Mouse (Mus musculus) G1E (cell line): ENCODE data around the gene Rcan3. TPM values are rescaled to one million over a fixed set of nuclear protein-coding genes. Genes with fewer than 3 reads are reported as not detected.

Experiments used
- ATAC-seq: 2 replicates; pipeline ENCODE4 v1.8.0; 2016; ENCODE audit warnings: mild to moderate bottlenecking; ENCODE audit not compliant: insufficient number of reproducible peaks, poor library complexity, low FRiP score, severe bottlenecking; ENCODE audit errors: extremely low read depth
- DNase-seq: peaks from one replicate; pipeline ENCODE4 v3.0.0; 2012; ENCODE audit warnings: low spot score
- H3K27me3 ChIP-seq: 2 replicates; pipeline ENCODE4 v1.6.1; 2012; ENCODE audit warnings: mild to moderate bottlenecking, low read length, inconsistent platforms; ENCODE audit not compliant: insufficient read depth
- H3K36me3 ChIP-seq: replicated peaks from 2 replicates; pipeline ENCODE3; 2012; ENCODE audit warnings: mild to moderate bottlenecking, inconsistent platforms
- H3K4me1 ChIP-seq: 2 replicates; pipeline ENCODE4 v1.6.1; 2012; ENCODE audit warnings: low read depth, low read length, inconsistent platforms, mixed read lengths; ENCODE audit not compliant: insufficient read depth
- H3K4me3 ChIP-seq: 2 replicates; pipeline ENCODE4 v1.5.1; 2012; ENCODE audit warnings: low read depth, mild to moderate bottlenecking, inconsistent platforms, low read length, moderate library complexity, mixed read lengths
- H3K9me3 ChIP-seq: replicated peaks from 2 replicates; pipeline ENCODE4 v1.6.1; 2012; ENCODE audit warnings: inconsistent platforms
- CTCF ChIP-seq: IDR thresholded peaks from 2 replicates; pipeline ENCODE4 v1.5.1; 2012; ENCODE audit warnings: low read depth, low read length, inconsistent platforms, mixed read lengths
- GATA1 ChIP-seq: IDR thresholded peaks from 2 replicates; pipeline ENCODE4 v1.6.1; 2012; ENCODE audit warnings: borderline replicate concordance, low read length, inconsistent platforms, mixed read lengths
- GATA2 ChIP-seq: IDR thresholded peaks from 2 replicates; pipeline ENCODE4 v1.6.1; 2012; ENCODE audit warnings: low read depth, low read length, inconsistent platforms, borderline replicate concordance
- POLR2AphosphoS5 ChIP-seq: IDR thresholded peaks from 2 replicates; pipeline ENCODE4 v1.6.1; 2012; ENCODE audit warnings: low read depth, low read length, inconsistent platforms; ENCODE audit not compliant: insufficient replicate concordance
- TAL1 ChIP-seq: conservative IDR thresholded peaks from 2 replicates; pipeline ENCODE4 v1.6.1; 2012; ENCODE audit warnings: low read depth, low read length, inconsistent platforms, mixed read lengths
- polyA plus RNA-seq: library from polyadenylated mRNA; stranded (reverse); fragments of >175 nt; gene quantifications from 2 replicates; pipeline ENCODE4 v1.2.3, GENCODE M21; 2012
- total RNA-seq, 2 experiments: library from RNA; stranded (forward) in 1 of 2; stranded (reverse) in 1 of 2; fragments of 200-1000 nt in 1 of 2; fragments of >200 nt in 1 of 2; fragmentation: Nextera tagmentation in 1 of 2; gene quantifications; 2 replicates each; pipeline ENCODE4 v1.2.3; 2014 to 2017

Rcan3 gene
- total and polyA plus RNA-seq, 3 experiments: 8.6 to 20.1 (median 13.2) TPM

- TF ChIP-seq CTCF (no peak), TAL1 (no peak), GATA1 (no peak), GATA2 (no peak), POLR2AphosphoS5 (no peak)
These were observed 739 bp upstream of the Rcan3 start for GRCm38 (mm10) chr4:135434395-135434789.

GRCm38 (mm10) chr4:135433086-135433442 lies 589 bp downstream of the Rcan3 start:
- Histone ChIP-seq H3K4me3 (peak overlapping the region; percentile 79), H3K4me1 (peaks cover 41% of the 10 kb centered on the region), H3K27me3 (no peaks in the 10 kb centered on the region), H3K36me3 (no peaks in the 10 kb centered on the region), H3K9me3 (no peaks in the 10 kb centered on the region)
- TF ChIP-seq POLR2AphosphoS5 (no peak), CTCF (no peak), GATA1 (no peak), TAL1 (no peak), GATA2 (no peak)
- DNase-seq (peak; percentile 18), ATAC-seq (no peak)

More at GRCm38 (mm10) chr4:135434395-135434789, 739 bp upstream of the Rcan3 start:
- H3K27me3 ChIP-seq: no peaks in the 10 kb centered on the region
- ATAC-seq (no peak), DNase-seq (no peak)
- H3K9me3 ChIP-seq: no peaks in the 10 kb centered on the region
- no peaks in the 10 kb centered on the region for H3K36me3 ChIP-seq
- H3K4me1 ChIP-seq: peaks cover 40% of the 10 kb centered on the region
- H3K4me3 ChIP-seq: peak overlapping the region; percentile 79

- ATAC-seq (no peak), DNase-seq (no peak)
- Histone ChIP-seq H3K27me3 (no peaks in the 10 kb centered on the region), H3K36me3 (peaks cover 2% of the 10 kb centered on the region), H3K4me1 (peaks cover 30% of the 10 kb centered on the region), H3K4me3 (no peak overlapping the region), H3K9me3 (no peaks in the 10 kb centered on the region)
- no peak for TF ChIP-seq POLR2AphosphoS5
- TF ChIP-seq GATA1: no peak
- TF ChIP-seq CTCF: no peak
- TF ChIP-seq GATA2: no peak
- TF ChIP-seq TAL1: no peak
These were observed 3.5 kb downstream of the Rcan3 start for GRCm38 (mm10) chr4:135429990-135430760.

GRCm38 (mm10) chr4:135429383-135429782 lies 4.3 kb downstream of the Rcan3 start:
- no peak for ATAC-seq
- H3K4me3 ChIP-seq: no peak overlapping the region
- TF ChIP-seq TAL1: no peak
- TF ChIP-seq GATA2: no peak
- TF ChIP-seq POLR2AphosphoS5: no peak

GRCm38 (mm10) chr4:135426587-135426986 lies 7.1 kb downstream of the Rcan3 start:
- Histone ChIP-seq H3K4me3 (no peak overlapping the region), H3K36me3 (peaks cover 22% of the 10 kb centered on the region), H3K9me3 (no peaks in the 10 kb centered on the region), H3K4me1 (peaks cover 12% of the 10 kb centered on the region), H3K27me3 (no peaks in the 10 kb centered on the region)
- no peak for TF ChIP-seq GATA1
- no peak for TF ChIP-seq POLR2AphosphoS5
- TF ChIP-seq CTCF: no peak
- TF ChIP-seq GATA2: no peak
- TF ChIP-seq TAL1: no peak
- no peak for DNase-seq
- no peak for ATAC-seq

More at GRCm38 (mm10) chr4:135429383-135429782, 4.3 kb downstream of the Rcan3 start:
- no peak for DNase-seq
- Histone ChIP-seq H3K4me1 (peaks cover 26% of the 10 kb centered on the region), H3K9me3 (no peaks in the 10 kb centered on the region), H3K27me3 (no peaks in the 10 kb centered on the region), H3K36me3 (peaks cover 8% of the 10 kb centered on the region)

GRCm38 (mm10) chr4:135425625-135426024 lies 8.0 kb downstream of the Rcan3 start:
- no peak for ATAC-seq
- Histone ChIP-seq H3K4me1 (peaks cover 12% of the 10 kb centered on the region), H3K36me3 (peaks cover 29% of the 10 kb centered on the region), H3K4me3 (no peak overlapping the region), H3K27me3 (no peaks in the 10 kb centered on the region), H3K9me3 (no peaks in the 10 kb centered on the region)
- TF ChIP-seq GATA1 (no peak), TAL1 (no peak), POLR2AphosphoS5 (no peak), GATA2 (no peak), CTCF (no peak)
- no peak for DNase-seq

- ATAC-seq: no peak
- H3K36me3 ChIP-seq: peaks cover 66% of the 10 kb centered on the region
These were observed 12.7 kb downstream of the Rcan3 start for GRCm38 (mm10) chr4:135420961-135421360.

More at GRCm38 (mm10) chr4:135420961-135421360, 12.7 kb downstream of the Rcan3 start:
- H3K9me3 ChIP-seq: no peaks in the 10 kb centered on the region
- no peaks in the 10 kb centered on the region for H3K4me1 ChIP-seq
- H3K27me3 ChIP-seq: no peaks in the 10 kb centered on the region
- TF ChIP-seq GATA2 (no peak), TAL1 (no peak), GATA1 (no peak), POLR2AphosphoS5 (no peak), CTCF (no peak)
- H3K4me3 ChIP-seq: no peak overlapping the region
- DNase-seq: no peak
